Mouse (Mus musculus) spleen, adult 2 months (tissue): ENCODE data around the gene Ostm1. TPM values are rescaled to one million over a fixed set of nuclear protein-coding genes. Genes with fewer than 3 reads are reported as not detected.

Experiments
- DNase-seq, 2 experiments: peaks; one replicate each; pipeline versions ENCODE4 v3.0.0 to v3.0.0-alpha.2; 2012 to 2021; ENCODE audit warnings: low spot score in 2 of 2, low read depth in 1 of 2
- H3K27ac ChIP-seq: fragments of 200-500 bp; 2 replicates; pipeline ENCODE4 v1.5.1; 2012; ENCODE audit warnings: low read length, inconsistent platforms; ENCODE audit not compliant: insufficient read depth
- H3K27me3 ChIP-seq: fragments of 200-500 bp; 2 replicates; pipeline ENCODE4 v1.6.1; 2012; ENCODE audit warnings: mild to moderate bottlenecking, moderate library complexity, low read length, inconsistent platforms; ENCODE audit not compliant: control insufficient read depth, insufficient read depth
- H3K36me3 ChIP-seq: fragments of 200-500 bp; 2 replicates; pipeline ENCODE4 v1.6.1; 2012; ENCODE audit warnings: mild to moderate bottlenecking, low read length, inconsistent platforms; ENCODE audit not compliant: control insufficient read depth, insufficient read depth
- H3K4me1 ChIP-seq: fragments of 200-500 bp; 2 replicates; pipeline ENCODE4 v1.6.1; 2011; ENCODE audit warnings: inconsistent platforms; ENCODE audit not compliant: control insufficient read depth, insufficient read depth, insufficient read length
- H3K4me3 ChIP-seq: fragments of 200-500 bp; 2 replicates; pipeline ENCODE4 v1.5.1; 2011; ENCODE audit warnings: mild to moderate bottlenecking, inconsistent platforms; ENCODE audit not compliant: insufficient read depth, insufficient read length; ENCODE audit errors: extremely low read depth
- CTCF ChIP-seq: fragments of 200-500 bp; IDR thresholded peaks from 2 replicates; pipeline ENCODE4 v1.5.1; 2011; ENCODE audit warnings: mild to moderate bottlenecking, inconsistent platforms; ENCODE audit not compliant: insufficient read depth, insufficient read length, insufficient replicate concordance; ENCODE audit errors: extremely low read depth
- POLR2A ChIP-seq: fragments of 200-500 bp; IDR thresholded peaks from 2 replicates; pipeline ENCODE4 v1.6.1; 2011; ENCODE audit warnings: low read depth, low read length, inconsistent platforms
- WGBS: fragments of 180-500 bp; shearing (Covaris S2); methylation state at CpG from one replicate; pipeline ENCODE4 v1.1.7; 2018; 5-methylcytosine and 5-hydroxymethylcytosine counted together
- polyA plus RNA-seq: library from polyadenylated mRNA; depleted of rRNA; stranded (reverse); fragments of >200 nt; gene quantifications from 2 replicates; pipeline ENCODE4 v1.2.3, GENCODE M21; 2012

The Ostm1 gene
- polyA plus RNA-seq, 1 experiment: 16.2 TPM

DNA sequence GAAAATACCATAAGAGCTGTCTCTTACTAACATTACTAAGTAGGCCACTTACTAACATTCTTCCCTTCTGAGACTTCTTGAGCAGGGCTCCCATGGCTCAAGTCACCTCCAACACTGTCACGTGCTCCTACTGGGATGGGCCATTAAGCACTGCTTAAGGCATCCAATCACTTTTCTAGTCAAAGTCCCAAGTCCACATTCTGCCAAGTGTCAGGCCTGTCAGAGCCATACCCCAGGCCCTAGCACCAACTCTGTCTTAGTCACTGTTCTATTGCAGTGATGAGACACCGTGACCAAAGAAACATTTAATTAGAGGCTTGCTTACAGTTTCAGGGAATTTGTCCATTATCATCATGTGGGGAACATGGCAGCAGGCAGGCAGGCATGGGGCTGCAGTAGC lies 78.3 kb downstream of the Ostm1 start:
- Histone ChIP-seq H3K4me3 (no peak overlapping the region), H3K4me1 (no peaks in the 10 kb centered on the region), H3K27ac (no peak overlapping the region), H3K27me3 (no peaks in the 10 kb centered on the region), H3K36me3 (no peaks in the 10 kb centered on the region)
- TF ChIP-seq CTCF (no peak), POLR2A (no peak)
- WGBS: 94% methylated on average over 2 of the region's 2 CpGs
- no peak for DNase-seq

DNA sequence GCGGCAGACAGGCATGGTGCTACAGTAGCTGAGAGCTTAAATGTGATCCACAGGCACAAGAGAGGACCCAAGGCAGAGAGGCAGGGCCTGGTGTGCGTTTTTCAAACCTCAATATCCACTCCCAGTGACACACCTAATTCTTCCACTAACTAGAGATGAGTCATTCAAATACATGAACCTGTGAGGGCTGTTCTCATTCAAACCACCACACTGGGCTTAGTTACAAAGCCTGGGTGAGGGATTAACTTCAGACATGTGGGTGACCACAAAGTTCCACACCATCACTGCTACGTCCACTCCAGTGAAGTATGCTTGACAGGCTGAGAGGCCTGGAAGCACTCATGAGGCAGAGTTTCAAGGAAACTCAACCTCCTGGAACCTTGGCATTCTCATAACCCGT lies 86.3 kb downstream of the Ostm1 start:
- Histone ChIP-seq H3K27me3 (no peaks in the 10 kb centered on the region), H3K36me3 (no peaks in the 10 kb centered on the region), H3K27ac (no peak overlapping the region), H3K4me3 (no peak overlapping the region), H3K4me1 (no peaks in the 10 kb centered on the region)
- TF ChIP-seq POLR2A: no peak
- TF ChIP-seq CTCF: no peak
- DNase-seq: no peak
- 88% methylated on average over 4 of the region's 4 CpGs for WGBS

DNA sequence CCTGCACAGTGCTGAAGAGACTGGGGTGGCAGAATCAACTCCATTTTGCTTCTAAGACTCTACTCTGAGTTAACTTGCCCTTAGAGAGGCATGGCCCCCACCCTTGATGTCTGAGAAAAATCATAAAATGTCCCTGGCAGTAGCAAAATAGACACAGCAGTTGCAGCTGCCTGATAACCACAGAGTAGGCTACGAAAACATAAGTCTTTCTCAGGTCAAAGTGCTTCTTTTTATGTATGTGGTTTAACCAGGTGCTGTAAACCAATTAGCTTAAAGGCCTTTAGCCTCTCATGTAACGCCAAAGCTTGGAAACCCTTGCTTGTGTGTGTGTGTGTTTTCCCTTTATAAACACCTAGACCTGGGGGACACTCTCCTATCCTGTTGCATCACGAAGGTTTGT lies 89.2 kb downstream of the Ostm1 start:
- no peak for DNase-seq
- Histone ChIP-seq H3K36me3 (no peaks in the 10 kb centered on the region), H3K4me1 (no peaks in the 10 kb centered on the region), H3K27ac (no peak overlapping the region), H3K27me3 (no peaks in the 10 kb centered on the region), H3K4me3 (no peak overlapping the region)
- TF ChIP-seq POLR2A (no peak), CTCF (no peak)
- 70% methylated on average over 3 of the region's 3 CpGs for WGBS

DNA sequence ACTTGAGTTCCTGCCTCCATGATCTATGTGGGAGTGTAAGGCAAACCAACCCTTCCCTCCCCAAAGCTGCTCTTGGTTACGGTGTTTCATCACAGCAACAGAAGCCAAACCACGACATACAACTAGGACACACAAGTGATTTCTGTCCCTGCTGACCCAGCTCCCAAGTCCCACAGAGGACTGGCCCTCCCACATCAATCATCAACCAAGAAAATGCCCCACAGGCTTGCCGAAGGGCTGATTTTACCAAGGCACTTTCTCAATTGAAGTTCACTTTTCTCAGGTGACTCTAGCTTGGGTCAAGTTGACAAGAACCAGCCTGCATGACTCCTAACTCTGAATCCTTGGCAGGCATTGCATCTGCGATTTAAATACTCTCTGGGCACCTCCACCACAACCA lies 91.9 kb downstream of the Ostm1 start:
- 85% methylated on average over 4 of the region's 4 CpGs for WGBS
- no peak overlapping the region for H3K4me3 ChIP-seq
- H3K4me1 ChIP-seq: peaks cover 6% of the 10 kb centered on the region; the same call in 1 of the 2 replicates
- no peak for DNase-seq
- H3K27me3 ChIP-seq: no peaks in the 10 kb centered on the region
- H3K36me3 ChIP-seq: no peaks in the 10 kb centered on the region
- H3K27ac ChIP-seq: no peak overlapping the region
- TF ChIP-seq CTCF (no peak), POLR2A (no peak)

DNA sequence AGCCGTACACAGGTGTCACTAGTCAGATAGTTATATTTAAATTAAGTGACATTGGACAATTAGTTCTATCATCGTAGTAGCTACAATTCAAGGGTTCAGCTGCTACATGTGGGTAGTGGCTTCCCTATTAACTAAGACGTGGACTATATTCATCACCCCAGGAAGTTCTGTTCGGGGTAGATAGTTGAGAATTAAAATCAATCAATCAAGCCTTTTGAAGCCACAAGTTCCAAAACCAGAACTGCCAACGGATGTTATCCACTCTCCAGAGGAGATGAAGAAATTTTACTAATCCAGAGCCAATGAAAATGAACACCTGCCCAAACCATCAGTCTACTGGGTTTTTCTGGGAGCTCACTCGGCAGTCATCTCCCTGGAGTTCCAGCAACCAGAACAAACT lies 94.7 kb downstream of the Ostm1 start:
- TF ChIP-seq POLR2A: no peak
- TF ChIP-seq CTCF: no peak
- no peak overlapping the region for H3K27ac ChIP-seq
- WGBS: 29% methylated on average over 6 of the region's 6 CpGs
- H3K4me1 ChIP-seq: peaks cover 9% of the 10 kb centered on the region; the same call in 1 of the 2 replicates
- H3K36me3 ChIP-seq: no peaks in the 10 kb centered on the region
- H3K27me3 ChIP-seq: no peaks in the 10 kb centered on the region
- no peak for DNase-seq
- peak overlapping the region; percentile 90 for H3K4me3 ChIP-seq

DNA sequence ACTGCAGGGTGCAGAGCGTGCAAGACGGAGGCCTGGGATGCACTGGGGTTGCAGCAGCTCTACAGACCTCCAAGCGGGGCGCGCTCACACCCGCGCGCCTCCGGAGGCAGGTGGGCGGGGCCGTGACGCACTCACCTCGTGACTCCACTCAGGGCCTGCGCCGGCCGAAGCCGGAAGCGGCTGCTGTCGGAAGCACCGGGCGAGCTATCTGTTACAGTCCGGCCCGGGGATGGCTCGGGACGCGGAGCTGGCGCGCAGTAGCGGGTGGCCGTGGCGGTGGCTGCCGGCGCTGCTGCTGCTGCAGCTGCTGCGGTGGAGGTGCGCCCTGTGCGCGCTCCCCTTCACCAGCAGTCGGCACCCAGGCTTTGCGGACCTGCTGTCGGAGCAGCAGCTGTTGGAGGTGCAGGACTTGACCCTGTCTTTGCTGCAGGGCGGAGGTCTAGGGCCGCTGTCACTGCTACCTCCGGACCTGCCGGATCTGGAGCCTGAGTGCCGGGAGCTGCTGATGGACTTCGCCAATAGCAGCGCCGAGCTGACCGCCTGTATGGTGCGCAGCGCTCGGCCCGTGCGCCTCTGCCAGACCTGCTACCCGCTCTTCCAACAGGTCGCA lies 95.2 kb downstream of the Ostm1 start:
- Histone ChIP-seq H3K36me3 (peaks cover 2% of the 10 kb centered on the region), H3K27ac (peak overlapping the region; percentile 81), H3K27me3 (no peaks in the 10 kb centered on the region), H3K4me3 (peak overlapping the region; percentile 90), H3K4me1 (peaks cover 9% of the 10 kb centered on the region; the same call in 1 of the 2 replicates)
- no peak for TF ChIP-seq CTCF
- TF ChIP-seq POLR2A: peak; percentile 84
- WGBS: under 1% methylated on average over 56 of the region's 56 CpGs
- peak; percentile 81 to 92 for DNase-seq

DNA sequence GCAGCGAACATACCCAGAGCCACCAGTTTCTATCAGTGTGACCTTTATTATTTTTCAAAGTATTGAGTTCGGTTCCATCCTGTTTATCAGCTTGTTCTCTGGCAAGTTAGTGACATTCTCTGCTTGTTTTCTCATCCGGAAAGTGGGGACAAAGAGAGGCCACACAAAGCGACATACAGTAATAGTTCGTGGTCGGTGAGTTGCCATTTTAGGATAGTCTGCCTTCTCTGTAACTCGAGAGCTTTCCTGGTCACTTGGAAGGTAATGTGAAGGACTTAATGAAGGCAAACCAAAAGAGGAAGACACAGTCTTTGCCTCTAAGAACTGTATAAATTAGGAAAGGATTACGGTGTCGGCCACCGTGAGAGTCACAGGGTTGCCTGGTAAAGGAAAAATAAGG lies 96.0 kb downstream of the Ostm1 start:
- Histone ChIP-seq H3K4me1 (peaks cover 9% of the 10 kb centered on the region; the same call in 1 of the 2 replicates), H3K27ac (no peak overlapping the region), H3K27me3 (no peaks in the 10 kb centered on the region), H3K36me3 (peaks cover 5% of the 10 kb centered on the region), H3K4me3 (peak overlapping the region; percentile 90)
- no peak for TF ChIP-seq CTCF
- no peak for TF ChIP-seq POLR2A
- 4% methylated on average over 10 of the region's 10 CpGs for WGBS
- no peak for DNase-seq
